Mouse (Mus musculus) liver, postnatal 0 days (tissue): ENCODE results near the gene Lclat1.

Source experiments
- CTCF ChIP-seq: sonication (generic); IDR thresholded peaks from 2 replicates; pipeline ENCODE4 v1.5.1; 2016; ENCODE audit warnings: antibody characterized with exemption, low read depth
- EP300 ChIP-seq: IDR thresholded peaks from 2 replicates; pipeline ENCODE4 v1.6.1; 2016; ENCODE audit warnings: antibody characterized with exemption, low read depth, mild to moderate bottlenecking

DNA sequence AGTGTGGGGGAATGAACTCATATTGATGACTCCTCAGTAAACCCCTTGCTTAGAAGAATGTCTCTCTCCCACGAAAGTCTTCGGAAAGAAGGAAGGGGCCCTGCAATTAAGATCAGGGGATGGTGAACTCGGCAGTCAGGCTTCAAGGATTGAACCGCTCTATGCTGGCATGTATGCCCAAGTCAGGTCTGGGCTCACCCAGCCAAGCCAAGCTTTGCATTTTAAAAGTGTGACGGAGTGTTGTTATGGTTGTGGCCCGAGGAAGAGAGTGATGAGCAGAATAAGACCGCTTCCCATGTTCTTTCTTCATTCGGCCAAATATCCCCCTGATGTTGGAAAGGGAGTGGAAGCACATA is 46.9 kb upstream of the Lclat1 start:
- TF ChIP-seq CTCF = no peak
- TF ChIP-seq EP300 = no peak
